Comparison of ENCODE assay signal across 10 mouse cellular contexts in the genomic region with DNA sequence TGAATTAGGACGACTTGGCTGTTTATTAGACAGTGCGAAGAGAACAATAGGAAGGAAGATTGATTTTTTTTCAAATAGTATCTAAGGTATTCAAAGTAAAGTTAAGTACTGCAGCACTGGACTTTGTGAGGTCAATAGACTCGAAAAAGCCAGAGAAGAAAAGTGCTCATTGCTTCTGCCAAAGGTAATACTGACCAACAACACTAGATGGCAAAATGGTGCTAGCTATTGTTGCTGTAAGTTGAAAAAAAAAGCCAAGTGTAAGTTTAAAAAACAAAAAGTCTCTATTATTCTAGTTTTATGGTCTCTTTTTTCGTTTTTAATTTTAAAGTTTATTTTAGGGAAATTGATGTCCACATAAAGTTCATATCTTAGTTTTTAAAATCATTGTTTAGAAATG.
DNase-seq lines count a peak whose midpoint lies in the region; ATAC-seq and TF ChIP-seq lines count a peak whose summit lies in the region.
"Had no signal": no experiment of that assay in that cellular context is flagged by ENCODE, and none has a peak within 500 bp of the region (broad histone marks: within the 10 kb centered on the region; RNA-seq: fewer than 3 reads in every experiment).

No protein-coding gene starts in this region.

- TF ChIP-seq POLR2A in limb, embryonic 14.5 days (IDR thresholded peaks at IDR 0.05; ENCODE audit: borderline replicate concordance, extremely low read depth, insufficient read depth, insufficient read length) = no peak

- H3K9me3 ChIP-seq in heart, embryonic 12.5 days (replicated peaks) = no peaks in the 10 kb centered on the region
- H3K9me3 ChIP-seq in limb, embryonic 14.5 days (ENCODE audit: control insufficient read depth, low read length) = no peaks in the 10 kb centered on the region
- no peaks in the 10 kb centered on the region for H3K9me3 ChIP-seq in limb, embryonic 10.5 days (replicated peaks)
- H3K9me3 ChIP-seq: megakaryocyte, embryonic 14.5 days had no signal

- H3K4me1 ChIP-seq in heart, embryonic 12.5 days (replicated peaks) = peaks cover 3% of the 10 kb centered on the region; the same call in 1 of the 2 replicates
- H3K4me1 ChIP-seq in limb, embryonic 14.5 days (ENCODE audit: control insufficient read depth, insufficient read depth, low read length) = no peaks in the 10 kb centered on the region
- H3K4me1 ChIP-seq in limb, embryonic 10.5 days = 0 out of 2 replicates have a peak, but pooled peaks cover 2% of the 10 kb centered on the region
- H3K4me1 ChIP-seq: megakaryocyte, embryonic 14.5 days had no signal

- no peaks in the 10 kb centered on the region for H3K36me3 ChIP-seq in heart, embryonic 12.5 days
- H3K36me3 ChIP-seq in limb, embryonic 14.5 days (ENCODE audit: control insufficient read depth, insufficient read depth, low read length) = no peaks in the 10 kb centered on the region
- no peaks in the 10 kb centered on the region for H3K36me3 ChIP-seq in limb, embryonic 10.5 days

- no peak overlapping the region for H3K4me2 ChIP-seq in heart, embryonic 12.5 days
- H3K4me2 ChIP-seq in limb, embryonic 14.5 days (replicated peaks; ENCODE audit: low read depth, low read length, severe bottlenecking) = no peak overlapping the region

- 23% methylated on average over 4 of the region's 4 CpGs for WGBS in heart, embryonic 12.5 days
- WGBS in limb, embryonic 14.5 days = 13% methylated on average over 4 of the region's 4 CpGs
- WGBS in limb, embryonic 10.5 days = 26% methylated on average over 4 of the region's 4 CpGs

- no peaks in the 10 kb centered on the region for H3K27me3 ChIP-seq in heart, embryonic 12.5 days (replicated peaks)
- no peaks in the 10 kb centered on the region for H3K27me3 ChIP-seq in limb, embryonic 14.5 days (ENCODE audit: control insufficient read depth, insufficient read depth, low read length)
- H3K27me3 ChIP-seq in limb, embryonic 10.5 days (ENCODE audit: low read depth, poor library complexity, severe bottlenecking) = peaks cover 7% of the 10 kb centered on the region; the same call in 1 of the 2 replicates

- no peak overlapping the region for H3K4me3 ChIP-seq in heart, embryonic 12.5 days
- H3K4me3 ChIP-seq in limb, embryonic 14.5 days (replicated peaks; ENCODE audit: low read length) = no peak overlapping the region
- H3K4me3 ChIP-seq in limb, embryonic 10.5 days = no peak overlapping the region
- H3K4me3 ChIP-seq: megakaryocyte, embryonic 14.5 days had no signal

- ATAC-seq in heart, embryonic 12.5 days (ENCODE audit: insufficient number of reproducible peaks, low FRiP score) = no peak
- ATAC-seq in limb, embryonic 14.5 days (ENCODE audit: low FRiP score, low read depth) = no peak
- ATAC-seq in monocyte, adult 5-6 weeks (replicated peaks; ENCODE audit: insufficient number of reproducible peaks, low FRiP score, low TSS enrichment, poor library complexity, severe bottlenecking) = no peak

- peak; percentile 1 to 34 for DNase-seq in heart, adult 18-20 months
- peak; percentile 42 for DNase-seq in limb, embryonic 14.5 days (ENCODE audit: low spot score)
- DNase-seq in limb, embryonic 10.5 days (ENCODE audit: low spot score) = no peak
- peak; percentile 23 for DNase-seq in R1 (ENCODE audit: low read depth, low spot score)
- DNase-seq in naive thymus-derived CD4-positive, alpha-beta T cell, adult 2 months (ENCODE audit: low read depth) = peak; percentile 10
- DNase-seq in gastrocnemius, postnatal 25 days = no peak
- DNase-seq: kidney, postnatal 10 days had no signal

- no peak overlapping the region for H3K9ac ChIP-seq in heart, embryonic 12.5 days
- H3K9ac ChIP-seq in limb, embryonic 14.5 days (ENCODE audit: low read depth, low read length, severe bottlenecking) = no peak overlapping the region

- H3K27ac ChIP-seq in heart, embryonic 12.5 days (ENCODE audit: poor library complexity, severe bottlenecking) = no peak overlapping the region
- no peak overlapping the region for H3K27ac ChIP-seq in limb, embryonic 14.5 days (replicated peaks; ENCODE audit: low read depth, low read length)
- no peak overlapping the region for H3K27ac ChIP-seq in limb, embryonic 10.5 days

Comparison
In these comparisons a context has a peak if more than half of its experiments do, and no peak if none do; other contexts are left out.
1. DNase-seq: peak in heart, adult 18-20 months (2 of 2), limb, embryonic 14.5 days (single experiment), R1 (single experiment) and naive thymus-derived CD4-positive, alpha-beta T cell, adult 2 months (single experiment); none in limb, embryonic 10.5 days (single experiment) and gastrocnemius, postnatal 25 days (single experiment).